Mouse (Mus musculus): ENCODE measurements around the gene A430089I19Rik. TPM values are rescaled to one million over a fixed set of nuclear protein-coding genes. Genes with fewer than 3 reads are reported as not detected.
"Not testable (repeated sequence)": the region's sequence is repeated elsewhere in the genome, so short reads cannot be mapped to it uniquely, and the experiment has no call there.

The A430089I19Rik gene
- not detected in 2 replicates for polyA plus RNA-seq (2014; fragmentation: Nextera tagmentation; extraction: Ambion mirVana)

- ATAC-seq (ENCODE audit: low read depth); H3K27me3 ChIP-seq (replicated peaks; ENCODE audit: control insufficient read depth, insufficient read depth, low read length); H3K27ac ChIP-seq (replicated peaks; ENCODE audit: low read depth, low read length); DNase-seq (ENCODE audit: low spot score); H3K4me3 ChIP-seq (ENCODE audit: low read depth, low read length); H3K9ac ChIP-seq (ENCODE audit: low read depth, low read length); H3K36me3 ChIP-seq (ENCODE audit: control insufficient read depth, insufficient read depth, low read length); H3K9me3 ChIP-seq (ENCODE audit: control insufficient read depth, low read length); H3K4me2 ChIP-seq (ENCODE audit: low read depth, low read length); H3K4me1 ChIP-seq (ENCODE audit: control insufficient read depth, insufficient read depth, low read length): not testable (repeated sequence)
- WGBS, result 82% methylated on average over 1 of the region's 1 CpGs
Measured at GRCm38 (mm10) chr5:94306696-94307095, at the start of gene A430089I19Rik. Gene A430089I19Rik (minus strand): TSS chr5:94306796.

- not testable (repeated sequence) for H3K27ac ChIP-seq (replicated peaks; ENCODE audit: low read depth, low read length); ATAC-seq (ENCODE audit: low read depth); H3K9me3 ChIP-seq (ENCODE audit: control insufficient read depth, low read length); H3K9ac ChIP-seq (ENCODE audit: low read depth, low read length); H3K27me3 ChIP-seq (replicated peaks; ENCODE audit: control insufficient read depth, insufficient read depth, low read length); DNase-seq (ENCODE audit: low spot score); H3K4me2 ChIP-seq (ENCODE audit: low read depth, low read length); H3K4me1 ChIP-seq (ENCODE audit: control insufficient read depth, insufficient read depth, low read length); H3K4me3 ChIP-seq (ENCODE audit: low read depth, low read length); H3K36me3 ChIP-seq (ENCODE audit: control insufficient read depth, insufficient read depth, low read length)
- WGBS, result no CpG with 5 or more reads among the region's 2 CpGs
Measured at GRCm38 (mm10) chr5:94339449-94339848, 32.9 kb upstream of the A430089I19Rik start, which contains the start of gene AA792892. Gene AA792892 (plus strand): TSS chr5:94339749.

GRCm38 (mm10) chr5:94314135-94314534 is 7.5 kb upstream of the A430089I19Rik start, which contains the start of gene Gm6502:
Gene Gm6502 (plus strand): TSS chr5:94314435.
- H3K27me3 ChIP-seq (replicated peaks; ENCODE audit: control insufficient read depth, insufficient read depth, low read length); H3K4me2 ChIP-seq (ENCODE audit: low read depth, low read length); DNase-seq (ENCODE audit: low spot score); H3K9ac ChIP-seq (ENCODE audit: low read depth, low read length); H3K36me3 ChIP-seq (ENCODE audit: control insufficient read depth, insufficient read depth, low read length); H3K4me3 ChIP-seq (ENCODE audit: low read depth, low read length); H3K27ac ChIP-seq (replicated peaks; ENCODE audit: low read depth, low read length); H3K9me3 ChIP-seq (ENCODE audit: control insufficient read depth, low read length); ATAC-seq (ENCODE audit: low read depth); H3K4me1 ChIP-seq (ENCODE audit: control insufficient read depth, insufficient read depth, low read length): not testable (repeated sequence)
- WGBS, result no CpG with 5 or more reads among the region's 2 CpGs

Other genes with a start within 250 kb of the A430089I19Rik start
- not detected in 2 replicates for gene BC061212, start 236.3 kb downstream of the A430089I19Rik start, polyA plus RNA-seq (2014; fragmentation: Nextera tagmentation; extraction: Ambion mirVana)
- not detected in 2 replicates for gene Gm6351, start 230.4 kb downstream of the A430089I19Rik start, polyA plus RNA-seq (2014; fragmentation: Nextera tagmentation; extraction: Ambion mirVana)
- not detected in 2 replicates for gene Gm3106, start 88.8 kb downstream of the A430089I19Rik start, polyA plus RNA-seq (2014; fragmentation: Nextera tagmentation; extraction: Ambion mirVana)
- not detected in 2 replicates for gene Gm6502, start 7.6 kb upstream of the A430089I19Rik start, polyA plus RNA-seq (2014; fragmentation: Nextera tagmentation; extraction: Ambion mirVana)
- gene AA792892, start 33.0 kb upstream of the A430089I19Rik start, polyA plus RNA-seq (2014; fragmentation: Nextera tagmentation; extraction: Ambion mirVana), result not detected in 2 replicates
- gene Gm7682, start 139.0 kb upstream of the A430089I19Rik start, polyA plus RNA-seq (2014; fragmentation: Nextera tagmentation; extraction: Ambion mirVana), result not detected in 2 replicates
- not detected in 2 replicates for gene Gm3139, start 219.5 kb upstream of the A430089I19Rik start, polyA plus RNA-seq (2014; fragmentation: Nextera tagmentation; extraction: Ambion mirVana)